Mouse (Mus musculus) hindbrain, embryonic 12.5 days (tissue): ENCODE data around the gene Specc1l. TPM values are rescaled to one million over a fixed set of nuclear protein-coding genes. Genes with fewer than 3 reads are reported as not detected.
"Not testable (repeated sequence)": the region's sequence is repeated elsewhere in the genome, so short reads cannot be mapped to it uniquely, and the experiment has no call there.

ENCODE experiments used
- ATAC-seq: fragments of 200-750 bp; cut with Nextera tagmentation; 2 replicates; pipeline ENCODE4 v1.8.0; 2017; ENCODE audit warnings: moderate TSS enrichment; ENCODE audit not compliant: low FRiP score
- H3K27ac ChIP-seq: fragments of 300-500 bp; sonication (generic); 2 replicates; pipeline ENCODE4 v1.5.1; 2016; ENCODE audit warnings: mild to moderate bottlenecking
- H3K27me3 ChIP-seq: fragments of 300-500 bp; sonication (generic); 2 replicates; pipeline ENCODE4 v1.6.1; 2016; ENCODE audit warnings: mild to moderate bottlenecking
- H3K36me3 ChIP-seq: fragments of 300-500 bp; sonication (generic); 2 replicates; pipeline ENCODE4 v1.6.1; 2016; ENCODE audit warnings: mild to moderate bottlenecking
- H3K4me1 ChIP-seq: fragments of 300-500 bp; sonication (generic); 2 replicates; pipeline ENCODE4 v1.6.1; 2016
- H3K4me2 ChIP-seq: fragments of 300-500 bp; sonication (generic); replicated peaks from 2 replicates; pipeline ENCODE4 v1.6.1; 2016; ENCODE audit warnings: mild to moderate bottlenecking
- H3K4me3 ChIP-seq: fragments of 300-500 bp; sonication (generic); 2 replicates; pipeline ENCODE4 v1.5.1; 2016; ENCODE audit warnings: mild to moderate bottlenecking
- H3K9ac ChIP-seq: fragments of 300-500 bp; sonication (generic); 2 replicates; pipeline ENCODE4 v1.6.1; 2016; ENCODE audit warnings: mild to moderate bottlenecking, moderate library complexity
- H3K9me3 ChIP-seq: fragments of 300-500 bp; sonication (generic); replicated peaks from 2 replicates; pipeline ENCODE4 v1.6.1; 2016; ENCODE audit warnings: mild to moderate bottlenecking
- WGBS: fragments of 180-500 bp; shearing (Covaris S2); methylation state at CpG from one replicate; pipeline ENCODE4 v1.1.7; 2016; 5-methylcytosine and 5-hydroxymethylcytosine counted together
- polyA plus RNA-seq: library from polyadenylated mRNA; unstranded; fragments of >200 nt; fragmentation: Nextera tagmentation; extraction: Ambion mirVana; gene quantifications from 2 replicates; pipeline ENCODE4 v1.2.1, GENCODE M21; 2016

The Specc1l gene
- polyA plus RNA-seq, 1 experiment from 2014 or later = 51.4 TPM

DNA sequence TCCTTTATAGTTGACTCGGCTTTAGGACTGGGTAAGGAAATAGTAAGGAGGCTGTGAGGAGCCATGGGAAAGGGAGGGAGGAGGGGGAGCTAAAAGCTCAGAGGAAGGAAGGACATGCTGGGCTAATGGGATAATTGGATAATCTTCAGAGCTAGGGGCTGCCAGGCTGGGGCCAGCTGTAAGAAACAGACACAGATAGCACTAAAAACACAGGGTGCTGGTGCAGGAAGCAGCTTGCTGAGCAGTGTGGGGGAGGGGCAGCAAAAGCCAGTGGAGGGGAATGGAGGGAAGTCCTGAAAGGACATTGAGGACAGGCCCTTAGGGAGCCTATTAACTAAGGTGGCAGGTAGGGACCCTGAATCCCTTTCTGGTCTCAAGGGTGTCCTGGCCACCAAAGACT, 132.7 kb downstream of the Specc1l start:
- not testable (repeated sequence) for H3K27me3 ChIP-seq, H3K9me3 ChIP-seq, H3K9ac ChIP-seq, H3K36me3 ChIP-seq, H3K4me2 ChIP-seq, ATAC-seq, H3K4me3 ChIP-seq, H3K27ac ChIP-seq, H3K4me1 ChIP-seq
- WGBS = 68% methylated on average over 1 of the region's 1 CpGs

DNA sequence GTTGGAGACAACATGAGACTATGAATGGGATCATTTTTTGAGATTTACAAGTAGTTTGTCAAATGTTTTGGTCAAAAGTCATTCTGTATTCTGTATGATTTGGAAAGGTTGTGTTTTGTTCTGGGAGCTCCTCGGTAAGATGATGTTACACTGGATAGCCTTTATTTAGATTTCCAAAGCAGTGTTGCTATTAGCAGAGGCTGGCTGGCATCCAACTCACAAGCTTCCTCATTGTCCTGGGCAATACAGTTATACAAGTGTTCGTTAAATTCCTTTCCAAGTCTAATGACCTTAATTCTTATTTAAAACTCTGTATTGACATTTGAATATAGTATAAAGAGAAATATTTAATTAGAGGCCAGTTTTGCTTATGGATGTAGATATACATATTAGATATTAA, 133.4 kb downstream of the Specc1l start:
- H3K9ac ChIP-seq = no peak overlapping the region
- WGBS = 76% methylated on average over 2 of the region's 2 CpGs
- ATAC-seq = no peak
- no peaks in the 10 kb centered on the region for H3K27me3 ChIP-seq
- no peaks in the 10 kb centered on the region for H3K9me3 ChIP-seq
- no peaks in the 10 kb centered on the region for H3K36me3 ChIP-seq
- no peak overlapping the region for H3K4me2 ChIP-seq
- H3K4me1 ChIP-seq = no peaks in the 10 kb centered on the region
- H3K27ac ChIP-seq = no peak overlapping the region
- no peak overlapping the region for H3K4me3 ChIP-seq

DNA sequence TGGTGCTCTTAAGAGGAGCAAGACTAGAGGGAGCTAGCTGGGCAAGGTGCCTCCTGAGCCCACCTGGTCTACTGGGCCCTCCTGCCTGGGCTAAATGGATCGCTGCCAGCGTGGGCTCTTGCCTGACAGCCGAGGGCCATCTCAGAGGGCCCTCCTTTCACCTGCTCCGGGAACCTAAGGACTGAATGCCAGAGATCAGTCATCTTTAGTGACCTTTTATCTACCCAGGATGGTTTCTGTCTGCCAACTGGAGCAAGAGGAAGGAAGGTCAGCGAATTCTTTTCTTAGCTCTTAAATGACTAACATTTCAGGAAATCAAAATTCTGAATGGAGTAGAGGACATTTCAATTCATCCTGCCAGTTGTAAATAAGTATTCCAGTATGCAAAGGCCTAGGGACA, 138.7 kb downstream of the Specc1l start:
- H3K9ac ChIP-seq = no peak overlapping the region
- H3K27ac ChIP-seq = no peak overlapping the region
- H3K9me3 ChIP-seq = no peaks in the 10 kb centered on the region
- no peaks in the 10 kb centered on the region for H3K27me3 ChIP-seq
- ATAC-seq = no peak
- H3K4me2 ChIP-seq = no peak overlapping the region
- no peak overlapping the region for H3K4me3 ChIP-seq
- H3K4me1 ChIP-seq = no peaks in the 10 kb centered on the region
- 88% methylated on average over 5 of the region's 5 CpGs for WGBS
- H3K36me3 ChIP-seq = no peaks in the 10 kb centered on the region

DNA sequence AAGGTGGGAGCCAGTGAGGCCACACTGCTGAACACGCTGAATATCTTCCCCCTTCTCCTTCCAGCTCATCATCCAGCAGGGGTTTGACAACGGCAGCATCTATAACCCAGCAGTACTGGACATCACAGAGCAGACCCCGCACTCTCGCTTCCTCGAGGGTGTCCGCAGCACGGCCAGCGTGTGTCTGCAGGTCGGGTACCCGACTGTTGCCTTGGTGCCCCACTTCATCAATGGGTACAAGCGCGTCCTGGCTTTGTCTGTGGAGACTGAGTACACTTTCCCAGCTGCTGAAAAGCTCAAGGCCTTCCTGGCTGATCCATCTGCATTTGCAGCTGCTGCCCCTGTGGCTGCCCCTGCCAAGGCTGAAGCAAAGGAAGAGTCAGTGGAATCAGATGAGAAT, 140.7 kb downstream of the Specc1l start:
- no peaks in the 10 kb centered on the region for H3K9me3 ChIP-seq
- no peaks in the 10 kb centered on the region for H3K4me1 ChIP-seq
- no peak overlapping the region for H3K4me3 ChIP-seq
- ATAC-seq = no peak
- no peak overlapping the region for H3K27ac ChIP-seq
- no peak overlapping the region for H3K9ac ChIP-seq
- H3K4me2 ChIP-seq = no peak overlapping the region
- 91% methylated on average over 12 of the region's 12 CpGs for WGBS
- H3K27me3 ChIP-seq = no peaks in the 10 kb centered on the region
- no peaks in the 10 kb centered on the region for H3K36me3 ChIP-seq

DNA sequence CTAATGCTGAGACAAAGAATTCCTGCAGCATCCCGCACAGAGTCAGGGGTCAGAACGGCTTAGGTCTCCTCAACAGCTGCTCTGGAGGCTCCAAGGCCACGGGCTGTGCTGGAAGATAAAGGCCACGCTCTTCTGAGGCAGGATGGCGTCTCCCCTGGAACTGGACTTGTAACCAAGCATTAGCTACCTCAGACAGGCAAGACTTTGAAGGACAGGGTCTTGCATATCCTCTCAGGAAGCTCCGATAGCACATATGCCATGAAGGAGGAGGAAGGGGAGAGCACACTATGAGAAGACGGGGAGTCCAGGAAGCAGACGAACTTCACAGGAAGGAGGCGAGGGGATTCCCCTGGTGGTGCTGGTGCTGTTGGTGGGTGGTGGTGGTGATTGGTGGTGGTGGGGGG, 142.0 kb downstream of the Specc1l start:
- H3K4me3 ChIP-seq, H3K9ac ChIP-seq, H3K9me3 ChIP-seq, H3K27me3 ChIP-seq, H3K4me2 ChIP-seq, H3K4me1 ChIP-seq, H3K36me3 ChIP-seq, ATAC-seq, H3K27ac ChIP-seq: not testable (repeated sequence)
- 69% methylated on average over 9 of the region's 9 CpGs for WGBS

DNA sequence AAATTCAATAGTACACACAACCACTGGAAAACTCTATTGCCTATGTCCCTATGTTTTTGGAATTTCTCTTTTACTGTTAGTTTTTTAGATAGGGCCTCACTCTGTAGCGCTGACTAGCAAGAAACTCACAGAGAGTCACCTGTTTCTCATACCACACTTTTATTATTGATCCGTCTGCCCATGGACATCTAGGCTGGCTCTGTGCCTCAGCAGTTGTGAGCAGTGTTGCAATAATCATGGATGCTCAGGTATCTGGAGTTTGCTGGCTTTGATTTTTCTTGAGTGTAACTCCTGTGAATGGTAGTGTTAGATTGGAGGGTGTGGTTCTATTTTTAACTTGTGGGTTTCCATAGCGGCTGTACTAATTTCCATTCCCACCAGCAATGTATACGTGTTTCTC, 143.5 kb downstream of the Specc1l start:
- Histone ChIP-seq H3K9me3 (no peaks in the 10 kb centered on the region), H3K9ac (no peak overlapping the region), H3K4me3 (no peak overlapping the region), H3K36me3 (no peaks in the 10 kb centered on the region), H3K27me3 (no peaks in the 10 kb centered on the region), H3K27ac (no peak overlapping the region), H3K4me1 (no peaks in the 10 kb centered on the region), H3K4me2 (no peak overlapping the region)
- no peak for ATAC-seq
- WGBS = 82% methylated on average over 4 of the region's 4 CpGs

Other genes with a start within 250 kb of the Specc1l start
- gene Gnaz, start 244.9 kb upstream of the Specc1l start, polyA plus RNA-seq = 26.5 and 27.9 TPM in 2 replicates
- gene Rsph14, start 179.5 kb upstream of the Specc1l start, polyA plus RNA-seq = 0.57 and 0.67 TPM in 2 replicates
- 12.3 and 13.3 TPM in 2 replicates for gene Rab36, start 175.0 kb upstream of the Specc1l start, polyA plus RNA-seq
- 11.4 and 14.0 TPM in 2 replicates for gene Bcr, start 151.5 kb upstream of the Specc1l start, polyA plus RNA-seq
- 2.5 and 3.0 TPM in 2 replicates for gene Adora2a, start 104.8 kb downstream of the Specc1l start, polyA plus RNA-seq
- 0.16 TPM in 1 of 2 replicates, not detected in the other for gene Upb1, start 189.0 kb downstream of the Specc1l start, polyA plus RNA-seq